Mouse (Mus musculus): ENCODE measurements around the gene Phactr3. TPM values are rescaled to one million over a fixed set of nuclear protein-coding genes. Genes with fewer than 3 reads are reported as not detected.

Phactr3 gene
- polyA plus RNA-seq, 1 experiment from 2014 or later, result 0.70 TPM

GRCm38 (mm10) chr2:178150697-178151096 lies 31.9 kb downstream of the Phactr3 start:
- Histone ChIP-seq H3K4me3 (ENCODE audit: low read length) (no peak overlapping the region), H3K9ac (ENCODE audit: low read length) (no peak overlapping the region), H3K9me3 (ENCODE audit: control insufficient read depth, low read length) (no peaks in the 10 kb centered on the region), H3K27ac (ENCODE audit: low read length) (no peak overlapping the region), H3K4me1 (replicated peaks; ENCODE audit: control insufficient read depth, insufficient read depth, low read length) (no peaks in the 10 kb centered on the region), H3K4me2 (ENCODE audit: low read depth, low read length) (no peak overlapping the region), H3K27me3 (ENCODE audit: control insufficient read depth, insufficient read depth, low read depth, low read length) (no peaks in the 10 kb centered on the region), H3K36me3 (ENCODE audit: control insufficient read depth, insufficient read depth, low read length) (no peaks in the 10 kb centered on the region)
- 64% methylated on average over 5 of the region's 5 CpGs for WGBS
- ATAC-seq (ENCODE audit: low read depth), result no peak

- Histone ChIP-seq H3K9me3 (ENCODE audit: control insufficient read depth, low read length) (no peaks in the 10 kb centered on the region), H3K4me1 (replicated peaks; ENCODE audit: control insufficient read depth, insufficient read depth, low read length) (no peaks in the 10 kb centered on the region), H3K27ac (ENCODE audit: low read length) (no peak overlapping the region), H3K27me3 (ENCODE audit: control insufficient read depth, insufficient read depth, low read depth, low read length) (no peaks in the 10 kb centered on the region), H3K36me3 (ENCODE audit: control insufficient read depth, insufficient read depth, low read length) (no peaks in the 10 kb centered on the region), H3K4me2 (ENCODE audit: low read depth, low read length) (no peak overlapping the region), H3K4me3 (ENCODE audit: low read length) (no peak overlapping the region), H3K9ac (ENCODE audit: low read length) (no peak overlapping the region)
- no peak for ATAC-seq (ENCODE audit: low read depth)
- 72% methylated on average over 2 of the region's 2 CpGs for WGBS
Observed at GRCm38 (mm10) chr2:178153601-178154000, 34.8 kb downstream of the Phactr3 start.

- no peak overlapping the region for H3K4me2 ChIP-seq (ENCODE audit: low read depth, low read length)
- H3K9me3 ChIP-seq (ENCODE audit: control insufficient read depth, low read length), result no peaks in the 10 kb centered on the region
- no peak overlapping the region for H3K27ac ChIP-seq (ENCODE audit: low read length)
- no peak overlapping the region for H3K9ac ChIP-seq (ENCODE audit: low read length)
- WGBS, result 36% methylated on average over 5 of the region's 5 CpGs
- H3K4me3 ChIP-seq (ENCODE audit: low read length), result no peak overlapping the region
- H3K36me3 ChIP-seq (ENCODE audit: control insufficient read depth, insufficient read depth, low read length), result no peaks in the 10 kb centered on the region
- H3K4me1 ChIP-seq (replicated peaks; ENCODE audit: control insufficient read depth, insufficient read depth, low read length), result no peaks in the 10 kb centered on the region
- ATAC-seq (ENCODE audit: low read depth), result no peak
- no peaks in the 10 kb centered on the region for H3K27me3 ChIP-seq (ENCODE audit: control insufficient read depth, insufficient read depth, low read depth, low read length)
Observed at GRCm38 (mm10) chr2:178154129-178154528, 35.4 kb downstream of the Phactr3 start.

GRCm38 (mm10) chr2:178154576-178154975 lies 35.8 kb downstream of the Phactr3 start:
- Histone ChIP-seq H3K4me1 (replicated peaks; ENCODE audit: control insufficient read depth, insufficient read depth, low read length) (no peaks in the 10 kb centered on the region), H3K36me3 (ENCODE audit: control insufficient read depth, insufficient read depth, low read length) (no peaks in the 10 kb centered on the region), H3K4me3 (ENCODE audit: low read length) (no peak overlapping the region), H3K4me2 (ENCODE audit: low read depth, low read length) (no peak overlapping the region), H3K9me3 (ENCODE audit: control insufficient read depth, low read length) (no peaks in the 10 kb centered on the region), H3K27ac (ENCODE audit: low read length) (no peak overlapping the region), H3K9ac (ENCODE audit: low read length) (no peak overlapping the region), H3K27me3 (ENCODE audit: control insufficient read depth, insufficient read depth, low read depth, low read length) (no peaks in the 10 kb centered on the region)
- no peak for ATAC-seq (ENCODE audit: low read depth)
- 43% methylated on average over 4 of the region's 4 CpGs for WGBS

GRCm38 (mm10) chr2:178155176-178155916 lies 36.6 kb downstream of the Phactr3 start:
- no peaks in the 10 kb centered on the region for H3K27me3 ChIP-seq (ENCODE audit: control insufficient read depth, insufficient read depth, low read depth, low read length)

GRCm38 (mm10) chr2:178155917-178156282 lies 37.1 kb downstream of the Phactr3 start:
- H3K4me3 ChIP-seq (ENCODE audit: low read length), result no peak overlapping the region
- H3K27me3 ChIP-seq (ENCODE audit: control insufficient read depth, insufficient read depth, low read depth, low read length), result no peaks in the 10 kb centered on the region
- no peaks in the 10 kb centered on the region for H3K36me3 ChIP-seq (ENCODE audit: control insufficient read depth, insufficient read depth, low read length)
- H3K9ac ChIP-seq (ENCODE audit: low read length), result no peak overlapping the region
- no peaks in the 10 kb centered on the region for H3K4me1 ChIP-seq (replicated peaks; ENCODE audit: control insufficient read depth, insufficient read depth, low read length)
- 32% methylated on average over 1 of the region's 1 CpGs for WGBS
- peak; percentile 51 for ATAC-seq (ENCODE audit: low read depth)
- no peak overlapping the region for H3K27ac ChIP-seq (ENCODE audit: low read length)
- H3K4me2 ChIP-seq (ENCODE audit: low read depth, low read length), result no peak overlapping the region
- no peaks in the 10 kb centered on the region for H3K9me3 ChIP-seq (ENCODE audit: control insufficient read depth, low read length)

More at GRCm38 (mm10) chr2:178155176-178155916, 36.6 kb downstream of the Phactr3 start:
- WGBS, result 73% methylated on average over 8 of the region's 8 CpGs
- H3K4me3 ChIP-seq (ENCODE audit: low read length), result no peak overlapping the region
- no peak for ATAC-seq (ENCODE audit: low read depth)
- H3K27ac ChIP-seq (ENCODE audit: low read length), result no peak overlapping the region
- H3K4me1 ChIP-seq (replicated peaks; ENCODE audit: control insufficient read depth, insufficient read depth, low read length), result no peaks in the 10 kb centered on the region
- no peaks in the 10 kb centered on the region for H3K9me3 ChIP-seq (ENCODE audit: control insufficient read depth, low read length)
- H3K4me2 ChIP-seq (ENCODE audit: low read depth, low read length), result no peak overlapping the region
- no peak overlapping the region for H3K9ac ChIP-seq (ENCODE audit: low read length)
- no peaks in the 10 kb centered on the region for H3K36me3 ChIP-seq (ENCODE audit: control insufficient read depth, insufficient read depth, low read length)

- H3K27ac ChIP-seq (ENCODE audit: low read length), result no peak overlapping the region
- no peak for ATAC-seq (ENCODE audit: low read depth)
- 81% methylated on average over 12 of the region's 12 CpGs for WGBS
Observed at GRCm38 (mm10) chr2:178158936-178159335, 40.2 kb downstream of the Phactr3 start.

GRCm38 (mm10) chr2:178163981-178164380 lies 45.2 kb downstream of the Phactr3 start:
- H3K27ac ChIP-seq (ENCODE audit: low read length), result no peak overlapping the region
- ATAC-seq (ENCODE audit: low read depth), result no peak
- no peaks in the 10 kb centered on the region for H3K4me1 ChIP-seq (replicated peaks; ENCODE audit: control insufficient read depth, insufficient read depth, low read length)
- H3K4me3 ChIP-seq (ENCODE audit: low read length), result no peak overlapping the region
- no peaks in the 10 kb centered on the region for H3K27me3 ChIP-seq (ENCODE audit: control insufficient read depth, insufficient read depth, low read depth, low read length)
- no peak overlapping the region for H3K9ac ChIP-seq (ENCODE audit: low read length)
- no peaks in the 10 kb centered on the region for H3K36me3 ChIP-seq (ENCODE audit: control insufficient read depth, insufficient read depth, low read length)
- H3K4me2 ChIP-seq (ENCODE audit: low read depth, low read length), result no peak overlapping the region
- no peaks in the 10 kb centered on the region for H3K9me3 ChIP-seq (ENCODE audit: control insufficient read depth, low read length)
- WGBS, result 89% methylated on average over 1 of the region's 1 CpGs

More at GRCm38 (mm10) chr2:178158936-178159335, 40.2 kb downstream of the Phactr3 start:
- no peak overlapping the region for H3K4me3 ChIP-seq (ENCODE audit: low read length)
- H3K36me3 ChIP-seq (ENCODE audit: control insufficient read depth, insufficient read depth, low read length), result no peaks in the 10 kb centered on the region
- no peak overlapping the region for H3K4me2 ChIP-seq (ENCODE audit: low read depth, low read length)
- H3K9me3 ChIP-seq (ENCODE audit: control insufficient read depth, low read length), result no peaks in the 10 kb centered on the region
- H3K9ac ChIP-seq (ENCODE audit: low read length), result no peak overlapping the region
- no peaks in the 10 kb centered on the region for H3K4me1 ChIP-seq (replicated peaks; ENCODE audit: control insufficient read depth, insufficient read depth, low read length)
- no peaks in the 10 kb centered on the region for H3K27me3 ChIP-seq (ENCODE audit: control insufficient read depth, insufficient read depth, low read depth, low read length)

GRCm38 (mm10) chr2:178165943-178166342 lies 47.2 kb downstream of the Phactr3 start:
- Histone ChIP-seq H3K36me3 (ENCODE audit: control insufficient read depth, insufficient read depth, low read length) (no peaks in the 10 kb centered on the region), H3K9me3 (ENCODE audit: control insufficient read depth, low read length) (no peaks in the 10 kb centered on the region), H3K27me3 (ENCODE audit: control insufficient read depth, insufficient read depth, low read depth, low read length) (no peaks in the 10 kb centered on the region), H3K27ac (ENCODE audit: low read length) (no peak overlapping the region), H3K4me2 (ENCODE audit: low read depth, low read length) (no peak overlapping the region), H3K4me3 (ENCODE audit: low read length) (no peak overlapping the region), H3K4me1 (replicated peaks; ENCODE audit: control insufficient read depth, insufficient read depth, low read length) (no peaks in the 10 kb centered on the region), H3K9ac (ENCODE audit: low read length) (no peak overlapping the region)
- WGBS, result 67% methylated on average over 10 of the region's 10 CpGs
- no peak for ATAC-seq (ENCODE audit: low read depth)
